Mouse (Mus musculus): ENCODE data around the gene Degs1.

Degs1 gene

DNA sequence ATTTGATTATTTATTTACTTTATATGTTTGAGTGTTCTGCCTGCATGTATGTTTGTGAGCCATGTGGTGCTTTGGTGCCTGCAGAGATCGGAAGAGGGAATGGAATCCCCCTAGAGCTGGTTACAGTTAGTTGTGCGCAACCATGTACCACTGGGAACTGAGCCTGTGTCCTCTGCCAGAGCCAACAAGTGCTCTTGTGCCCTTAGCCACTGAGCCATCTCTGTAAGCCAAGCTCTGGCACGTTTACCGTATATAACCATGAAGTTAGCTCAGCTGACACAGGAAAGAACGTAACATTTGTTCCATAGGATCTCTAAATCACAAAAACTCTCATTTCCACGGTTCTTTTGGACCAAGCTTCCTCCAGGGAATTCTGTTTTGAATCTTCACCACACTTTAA, 2.6 kb downstream of the Degs1 start:
- DNase-seq = no peak

DNA sequence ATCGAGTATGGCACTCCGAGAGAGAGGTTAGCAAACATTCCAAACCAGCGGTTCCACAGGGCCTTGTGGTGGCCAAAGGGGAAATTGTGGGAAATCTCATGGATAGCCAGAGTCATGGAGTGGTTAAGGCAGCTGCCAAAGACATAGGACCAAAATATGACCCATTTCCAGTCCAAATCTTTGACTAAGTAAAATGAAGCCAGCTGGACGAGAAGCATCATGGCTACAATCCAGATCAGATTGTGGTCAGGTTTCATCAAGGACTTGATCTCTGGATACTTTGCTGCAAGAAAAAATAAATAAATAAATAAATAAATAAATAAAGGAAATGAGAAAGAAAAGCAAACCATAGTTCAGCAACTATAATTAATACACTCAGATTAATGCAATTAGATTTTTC, 3.2 kb downstream of the Degs1 start:
- no peak for DNase-seq

DNA sequence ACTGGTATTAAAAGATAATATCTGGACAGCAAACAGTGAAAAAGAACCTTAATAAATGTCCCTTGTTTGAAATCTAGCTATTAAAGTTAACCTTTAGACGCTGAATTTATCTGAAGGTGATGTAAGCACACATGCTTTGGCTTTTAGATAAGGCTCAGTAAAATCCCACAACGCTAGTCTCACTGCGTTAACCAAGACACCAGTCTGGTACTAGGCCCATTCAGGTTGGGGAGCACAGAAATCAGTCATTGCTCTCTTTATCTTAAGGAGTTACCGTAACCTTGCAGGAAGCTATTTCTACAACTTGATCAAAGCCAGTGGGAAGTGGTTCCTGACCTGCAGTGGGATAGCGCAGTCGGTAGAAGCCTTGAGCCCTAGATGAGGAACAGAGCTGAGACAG, 7.5 kb downstream of the Degs1 start:
- DNase-seq = no peak

DNA sequence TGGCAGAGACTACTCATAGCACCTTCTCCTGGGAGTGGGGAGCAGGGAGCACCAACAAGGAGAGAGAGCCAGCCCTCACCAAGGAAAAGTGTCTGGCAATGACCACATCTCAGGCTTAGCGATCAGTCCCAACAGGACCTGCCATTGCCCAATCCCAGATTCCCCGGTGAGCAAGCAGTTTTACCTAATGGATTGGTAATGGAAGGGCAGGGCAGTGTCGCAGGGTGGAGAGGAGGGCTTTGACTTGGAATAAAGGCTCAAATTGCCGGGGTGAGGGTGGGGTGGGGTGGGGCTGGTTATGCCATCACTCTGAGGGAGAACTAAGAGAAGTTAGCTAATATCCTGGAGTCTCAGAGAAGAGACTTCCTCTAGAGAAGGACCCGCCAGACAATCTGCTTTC, 11.0 kb downstream of the Degs1 start:
- no peak for DNase-seq

DNA sequence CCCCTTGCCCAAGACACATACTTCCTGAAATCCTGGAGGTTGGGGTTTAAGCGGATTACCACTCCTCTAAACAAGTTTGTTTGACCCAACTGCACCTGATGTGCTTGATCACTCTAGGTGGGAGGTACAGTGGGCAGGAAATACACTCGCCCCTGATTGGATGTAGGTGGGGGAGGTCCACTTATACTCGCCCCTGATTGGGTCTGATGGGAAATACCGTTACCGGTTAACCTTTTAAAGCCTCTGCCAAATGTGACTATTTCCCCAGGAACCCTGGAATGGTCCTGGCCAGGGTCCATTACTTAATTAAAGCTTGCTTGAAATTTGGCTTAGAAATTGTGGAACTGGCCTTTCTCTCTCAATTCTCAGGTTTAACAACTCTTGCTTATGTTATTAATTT, 11.5 kb downstream of the Degs1 start:
- DNase-seq = no peak

DNA sequence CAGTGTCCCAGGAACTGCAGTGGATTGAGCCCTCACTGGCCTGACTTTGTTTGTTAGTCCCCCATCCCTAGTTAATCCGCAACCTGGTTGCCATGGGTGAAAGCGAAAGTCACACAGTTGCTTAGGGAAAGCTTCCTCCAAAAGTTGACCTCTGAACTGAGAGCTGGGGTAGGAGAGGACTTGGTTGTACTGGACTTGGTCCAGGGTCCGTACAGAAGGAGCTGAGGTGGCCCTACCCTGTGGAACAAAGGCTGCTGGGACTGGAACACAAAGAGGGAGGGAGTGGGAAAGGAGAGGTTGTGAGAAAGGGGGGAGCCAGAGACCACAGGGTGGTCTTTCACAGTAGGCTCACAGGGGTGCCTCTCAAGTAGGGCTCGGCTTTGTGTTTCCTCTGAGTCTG, 14.3 kb downstream of the Degs1 start:
- DNase-seq = peak; percentile 64

DNA sequence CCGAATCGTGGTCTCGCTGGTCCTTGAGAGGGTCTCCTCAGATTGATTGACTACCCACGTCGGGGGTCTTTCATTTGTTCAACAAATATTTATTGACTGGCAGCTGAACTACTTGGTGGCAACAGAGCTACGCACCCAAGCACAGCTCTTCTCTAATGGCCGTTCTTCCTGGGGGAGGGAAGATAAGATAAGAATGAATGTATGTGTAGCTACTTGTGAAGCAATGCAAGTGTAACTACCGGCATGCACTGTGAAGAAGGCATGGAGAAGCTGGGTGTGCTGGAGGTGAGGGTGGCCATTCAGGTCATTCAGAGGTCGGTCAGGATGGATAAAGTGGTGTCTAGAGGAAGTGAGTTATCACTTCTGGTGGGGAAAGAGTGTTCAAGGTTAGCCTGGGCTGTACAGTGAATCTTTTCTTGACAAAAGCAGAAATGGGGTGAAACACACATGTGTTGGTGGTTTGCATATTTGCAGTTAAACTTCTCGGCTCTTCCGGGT, 16.5 kb downstream of the Degs1 start:
- DNase-seq = no peak

DNA sequence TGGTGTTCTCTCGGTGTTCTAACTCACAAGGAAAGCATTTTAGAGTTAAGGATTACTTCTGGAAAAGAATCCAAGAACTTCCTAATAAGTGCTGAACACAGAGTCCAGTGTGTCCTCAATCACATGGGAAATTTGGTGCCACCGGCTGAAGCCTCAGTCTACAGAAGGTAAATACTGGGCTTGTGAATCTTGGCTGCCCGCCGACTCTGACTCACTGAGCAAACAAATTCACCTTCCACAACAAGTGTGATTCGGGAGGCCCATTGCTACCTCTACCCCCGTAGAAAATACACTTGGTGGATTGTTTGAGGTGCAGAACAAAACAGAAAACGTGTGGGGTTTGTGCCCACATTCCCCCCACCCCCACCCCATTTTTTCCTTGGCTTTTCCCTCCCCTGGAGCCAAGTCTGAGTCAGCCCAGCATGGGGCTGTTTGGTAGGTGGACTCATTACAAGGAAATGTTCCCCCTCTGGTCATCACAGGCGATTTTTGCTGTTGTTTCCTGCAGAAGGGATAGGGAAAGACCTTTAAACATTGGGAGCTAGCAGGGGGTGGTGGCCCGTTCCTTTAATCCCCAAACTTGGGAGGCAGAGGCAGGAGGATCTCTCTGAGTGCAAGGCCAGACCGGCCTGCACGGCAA, 26.4 kb downstream of the Degs1 start:
- DNase-seq = no peak

DNA sequence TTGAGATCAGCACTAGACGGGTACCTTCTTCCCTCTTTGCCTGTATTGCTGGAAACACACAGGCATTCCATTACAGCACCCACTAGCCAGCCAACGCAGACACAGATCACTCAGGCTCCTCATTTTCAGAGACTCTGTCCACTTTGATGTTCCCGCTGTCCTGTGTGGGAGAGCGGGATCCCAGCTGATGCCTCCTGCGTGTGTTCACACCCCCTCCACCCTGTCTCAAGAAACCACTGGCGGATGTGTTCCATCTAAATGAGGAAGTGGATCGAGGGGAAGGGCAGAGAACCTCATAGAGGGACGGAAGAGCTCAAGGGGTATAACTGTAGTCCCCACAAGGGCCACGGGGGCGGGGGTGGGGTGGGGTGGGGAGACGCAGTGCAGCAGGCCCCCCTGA, 27.6 kb downstream of the Degs1 start:
- DNase-seq = no peak

DNA sequence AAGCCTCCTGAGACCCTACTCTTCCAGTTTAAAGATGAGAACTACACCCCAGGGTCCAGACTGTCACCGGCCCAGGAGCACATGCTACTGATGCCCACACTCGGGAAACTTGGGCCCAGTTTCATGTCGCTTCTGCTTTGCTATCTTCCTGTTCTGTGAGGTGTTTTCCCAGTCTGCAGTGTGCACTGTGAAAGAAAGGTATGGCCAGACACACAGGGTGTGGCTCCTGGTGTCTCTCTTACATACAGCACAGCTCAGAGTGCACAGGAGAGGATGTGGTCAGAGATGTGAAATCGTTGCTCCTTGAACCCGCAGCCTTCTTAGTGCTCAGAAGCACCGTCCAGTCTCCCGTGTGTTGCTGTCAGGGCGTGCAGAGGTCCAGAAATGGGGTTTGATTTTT, 28.0 kb downstream of the Degs1 start:
- no peak for DNase-seq

DNA sequence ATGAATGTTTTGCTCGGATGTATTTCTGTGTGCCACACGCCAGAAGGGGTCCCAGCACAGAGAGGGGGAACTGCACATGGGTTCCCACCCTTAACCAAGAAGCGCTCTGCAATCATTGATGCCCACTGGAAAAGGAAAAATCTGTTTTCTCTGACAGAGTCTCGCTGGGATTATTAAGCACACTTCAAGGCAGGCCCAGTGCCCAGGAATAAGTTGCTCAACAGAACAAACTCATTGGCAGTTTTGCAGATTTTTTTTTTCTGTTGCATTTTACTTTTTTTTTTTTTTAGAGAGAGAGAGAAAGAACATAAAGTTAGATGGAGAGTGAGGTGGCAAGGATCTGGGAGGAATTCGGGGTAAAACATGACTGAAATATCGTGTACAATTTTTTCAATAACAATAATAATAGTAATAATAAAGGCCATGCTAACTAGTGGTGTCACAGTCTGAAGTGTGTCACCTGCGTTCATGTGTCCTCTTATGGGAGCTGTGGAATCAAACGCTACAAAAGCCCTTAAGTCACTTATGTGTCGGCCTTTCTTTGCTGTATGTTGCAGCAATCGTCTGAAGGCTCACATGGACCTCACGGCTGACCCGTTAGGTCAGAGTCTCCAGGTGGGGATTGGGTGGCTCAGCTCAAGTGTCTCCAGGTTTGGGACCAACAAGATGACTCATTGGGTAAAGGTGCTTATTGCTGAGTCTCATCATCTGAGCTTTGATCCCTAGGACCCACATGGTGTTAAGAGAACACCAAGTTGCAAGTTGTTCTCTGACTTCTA, 28.7 kb downstream of the Degs1 start:
- no peak for DNase-seq

DNA sequence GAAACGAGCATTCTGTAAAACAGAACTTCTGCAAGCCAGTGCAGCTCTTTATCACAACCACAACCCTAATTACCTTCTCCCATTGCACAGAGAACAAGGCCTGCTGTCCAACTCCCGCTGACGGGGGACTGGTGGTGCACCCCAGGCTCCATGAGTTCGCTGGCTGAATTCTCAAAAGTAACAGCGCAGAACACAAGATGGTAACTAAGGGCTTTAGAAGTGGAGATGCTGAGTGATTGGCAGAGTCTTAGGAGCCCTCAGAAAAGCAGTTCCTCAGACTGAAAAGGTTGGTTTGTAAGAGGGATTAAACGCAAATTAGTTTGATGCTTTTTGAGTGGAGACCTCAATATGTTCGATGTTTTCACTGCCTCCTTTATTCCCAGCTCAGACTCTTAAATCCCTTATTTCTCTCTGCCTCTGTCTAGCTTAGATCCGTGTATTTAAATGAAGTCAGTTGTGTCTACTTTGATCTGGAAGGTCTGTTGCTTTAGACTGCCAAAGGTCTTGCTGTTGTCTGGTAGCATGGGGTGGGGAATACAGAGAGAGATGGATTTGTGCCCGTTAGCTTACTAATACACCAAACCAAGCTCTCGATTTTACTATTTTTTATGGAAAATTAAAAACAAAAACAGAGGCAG, 30.0 kb downstream of the Degs1 start:
- DNase-seq = no peak

DNA sequence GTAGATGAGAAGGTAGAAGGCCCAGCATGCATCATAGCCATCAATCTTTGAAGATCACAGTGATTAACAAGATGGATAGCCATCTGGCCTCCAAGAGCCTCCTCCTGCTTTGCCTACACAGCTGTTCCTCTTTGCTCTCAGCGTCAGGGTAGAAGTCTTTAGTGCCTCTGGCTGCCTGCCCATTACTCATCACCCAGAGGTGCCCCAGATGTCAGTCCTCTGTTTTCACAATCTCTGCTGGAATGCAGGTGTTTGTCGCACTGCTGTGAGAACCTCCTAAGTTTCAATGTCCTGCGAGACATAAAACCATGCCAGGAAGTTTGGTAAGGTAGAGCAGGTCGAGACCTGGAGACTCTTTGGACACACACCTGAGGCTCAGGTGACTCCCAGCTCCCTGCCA, 31.9 kb downstream of the Degs1 start:
- DNase-seq = no peak

DNA sequence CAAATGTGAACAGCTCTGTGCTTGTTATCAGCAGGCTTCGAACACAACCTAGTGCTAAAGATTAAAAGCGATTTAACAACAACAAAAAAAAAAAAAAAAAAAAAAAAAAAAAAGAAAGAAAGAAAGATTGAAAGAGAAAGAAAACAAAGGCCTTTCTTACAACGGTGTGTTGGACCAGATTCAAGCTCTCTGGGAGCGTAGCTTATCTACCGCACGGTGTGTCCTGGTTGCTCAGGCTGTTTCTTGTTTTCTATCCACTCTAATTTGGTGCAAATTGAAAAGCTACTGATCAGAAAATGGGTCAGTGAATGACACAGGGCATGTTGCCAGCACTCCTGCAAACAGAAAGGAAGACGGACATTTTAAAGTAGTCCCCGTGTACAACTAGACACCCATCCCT, 33.3 kb downstream of the Degs1 start:
- DNase-seq = no peak

DNA sequence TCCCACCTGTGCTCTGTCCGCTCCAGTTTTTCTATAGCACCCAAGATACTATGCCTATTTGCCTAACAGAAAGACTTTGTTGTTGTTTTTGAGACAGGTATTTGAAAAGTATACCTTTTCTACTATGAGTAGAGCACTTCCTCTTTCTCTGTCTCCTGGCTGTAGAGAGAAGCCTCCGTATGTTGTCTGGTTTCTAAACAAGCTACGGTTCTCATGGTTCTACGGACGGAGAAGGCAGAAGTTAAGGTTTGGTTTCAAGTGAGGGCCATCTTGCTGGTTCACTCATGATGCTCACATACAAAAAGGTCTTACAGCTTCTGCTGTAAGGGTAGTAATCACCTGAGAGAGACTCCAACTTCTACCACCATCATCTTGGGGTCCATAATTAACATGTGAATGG, 37.6 kb downstream of the Degs1 start:
- DNase-seq = no peak

DNA sequence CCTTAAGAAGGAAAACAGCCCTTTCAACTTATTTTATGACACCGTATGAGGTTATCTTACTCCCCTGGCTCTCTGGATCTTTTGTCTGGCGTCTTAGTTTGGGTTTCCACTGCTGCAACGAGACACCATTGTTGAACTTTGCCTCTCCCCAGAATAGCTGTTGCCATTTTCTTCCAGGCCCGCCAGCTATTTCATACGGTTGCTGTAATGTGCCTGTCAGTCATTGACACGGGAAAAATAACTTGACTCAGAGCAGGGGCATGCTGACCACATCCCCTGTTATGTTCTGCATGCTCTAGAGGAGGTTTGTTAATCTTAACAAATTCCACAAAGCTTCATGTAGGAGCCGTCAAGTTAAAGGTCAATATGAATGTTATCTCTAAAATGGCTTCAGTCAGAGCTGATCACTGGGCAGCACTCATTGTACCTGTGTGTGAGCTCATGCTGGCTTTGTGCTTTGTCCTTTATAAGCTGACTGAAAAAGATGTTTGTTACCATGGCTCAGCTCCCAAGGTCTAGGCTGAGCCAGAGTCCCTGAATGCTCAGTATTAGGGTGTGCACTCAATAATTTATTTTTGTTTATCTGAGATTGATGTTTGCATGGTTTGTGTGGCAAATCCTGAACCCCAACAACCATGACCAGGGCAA, 44.4 kb downstream of the Degs1 start:
- no peak for DNase-seq

DNA sequence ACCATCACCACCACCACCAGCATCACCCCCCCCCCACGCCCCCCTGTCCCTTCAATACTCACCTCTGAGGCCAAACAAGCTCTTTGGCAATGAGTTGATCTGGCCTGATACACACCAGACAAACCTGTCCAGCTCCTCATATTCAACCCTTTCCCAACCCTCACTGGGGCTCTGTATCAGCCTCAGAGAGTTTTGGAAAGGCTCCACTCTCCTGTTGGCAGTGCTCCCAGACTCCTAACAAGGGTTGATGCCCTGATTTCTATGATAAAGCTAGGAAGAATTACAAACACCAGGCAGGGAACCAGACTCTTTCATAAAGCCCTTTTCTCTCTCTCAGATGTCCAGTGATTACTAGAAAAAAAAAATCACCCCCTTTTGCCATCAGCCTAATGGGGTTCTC, 45.2 kb downstream of the Degs1 start:
- DNase-seq = peak; percentile 27

DNA sequence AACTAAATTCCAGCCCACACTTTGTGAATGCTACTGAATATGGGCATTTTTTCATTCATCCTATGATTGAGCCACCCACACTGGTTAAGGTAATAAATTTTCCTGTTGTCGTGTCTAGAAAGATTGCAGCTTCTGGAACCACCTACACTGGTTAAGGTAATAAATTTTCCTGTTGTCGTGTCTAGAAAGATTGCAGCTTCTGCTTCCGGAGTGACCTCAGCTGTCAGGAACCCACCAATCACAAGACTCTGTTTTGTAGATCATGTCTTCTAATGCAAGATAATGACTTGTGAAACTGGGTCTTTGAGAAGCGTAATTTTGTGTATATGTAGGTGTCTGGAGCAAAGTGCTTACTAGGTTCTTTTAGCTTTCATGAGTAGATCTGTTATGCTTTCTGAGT, 47.4 kb downstream of the Degs1 start:
- DNase-seq = no peak

DNA sequence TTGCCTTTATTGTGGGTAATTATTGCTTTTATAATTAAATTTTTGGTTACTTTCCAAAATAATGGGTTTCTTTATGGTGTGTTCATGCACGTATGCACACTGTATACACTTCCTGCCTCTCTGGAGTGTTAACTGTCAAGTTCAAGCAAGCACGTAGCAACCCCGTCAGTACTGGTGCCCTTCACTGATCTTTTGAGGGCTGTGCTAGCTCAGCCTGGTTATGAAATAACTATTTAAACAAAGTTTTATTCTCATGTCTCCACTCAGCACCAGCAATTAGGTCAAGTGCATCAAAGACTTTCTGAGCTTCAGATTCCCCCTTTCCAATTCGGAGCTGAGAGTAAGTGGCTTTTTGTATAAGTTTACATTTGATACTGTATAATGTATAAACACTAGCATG, 53.2 kb downstream of the Degs1 start:
- no peak for DNase-seq

DNA sequence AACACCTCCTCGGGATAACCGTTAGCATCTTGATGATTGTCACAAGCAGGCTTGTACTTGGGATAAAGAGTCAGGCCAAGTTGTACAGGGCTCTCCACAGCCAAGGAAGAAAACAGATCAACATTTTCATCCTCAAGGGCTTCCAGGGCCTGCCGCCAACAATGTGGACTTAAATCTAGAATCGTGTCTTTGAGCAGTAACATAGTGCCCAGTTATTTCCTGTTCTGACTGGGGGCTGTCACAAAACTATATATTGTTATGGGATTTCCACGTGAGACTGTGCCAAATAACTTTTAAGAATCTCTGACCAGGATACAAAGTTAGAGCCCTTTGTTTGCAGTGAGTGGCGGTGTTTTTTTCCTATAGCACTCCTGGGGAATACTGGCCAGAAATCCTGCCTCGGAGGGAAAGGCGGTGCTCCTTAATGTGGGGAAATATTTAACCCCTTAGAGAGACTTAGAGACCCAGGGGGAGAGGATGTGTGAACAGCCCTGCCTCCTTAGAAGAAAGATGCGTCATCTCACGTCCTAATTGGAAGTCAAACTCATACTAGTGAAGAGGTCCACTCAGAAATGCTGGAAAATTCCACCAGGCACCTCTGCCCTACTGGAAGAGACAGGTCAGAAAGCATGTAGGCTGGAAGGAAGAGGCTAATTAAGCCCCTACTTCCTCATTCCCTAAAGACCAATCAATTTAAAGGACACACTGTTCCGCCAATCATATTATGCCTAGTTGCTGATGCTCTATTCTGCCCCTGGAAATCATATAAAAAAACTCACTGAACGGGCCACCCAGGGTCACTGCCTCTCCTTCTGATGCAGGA, 55.3 kb downstream of the Degs1 start:
- DNase-seq = peak; percentile 74

DNA sequence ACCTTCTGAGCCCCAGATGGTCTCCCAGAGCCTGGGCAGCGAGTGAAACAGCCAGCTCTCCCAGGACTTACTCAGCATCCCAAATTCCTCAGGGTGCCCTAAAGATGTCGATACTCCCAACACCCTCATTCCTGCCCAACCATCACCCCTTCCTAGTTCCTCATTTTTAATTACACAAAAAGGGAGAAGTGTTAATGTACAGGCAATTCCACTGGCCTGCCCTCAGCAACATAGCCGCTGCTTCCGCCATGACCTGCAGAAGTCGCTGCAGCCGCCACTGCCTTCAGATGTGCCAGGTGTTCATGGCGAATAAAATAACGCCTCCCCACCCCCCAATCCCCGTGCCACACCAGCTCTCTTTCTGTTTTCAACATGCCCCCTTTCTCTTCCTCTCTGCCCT, 56.3 kb downstream of the Degs1 start:
- DNase-seq = no peak
